Mouse (Mus musculus): ENCODE results near the gene Vmn1r90. TPM values are rescaled to one million over a fixed set of nuclear protein-coding genes. Genes with fewer than 3 reads are reported as not detected.

The Vmn1r90 gene
- polyA plus RNA-seq (2012) = not detected in 2 replicates

DNA sequence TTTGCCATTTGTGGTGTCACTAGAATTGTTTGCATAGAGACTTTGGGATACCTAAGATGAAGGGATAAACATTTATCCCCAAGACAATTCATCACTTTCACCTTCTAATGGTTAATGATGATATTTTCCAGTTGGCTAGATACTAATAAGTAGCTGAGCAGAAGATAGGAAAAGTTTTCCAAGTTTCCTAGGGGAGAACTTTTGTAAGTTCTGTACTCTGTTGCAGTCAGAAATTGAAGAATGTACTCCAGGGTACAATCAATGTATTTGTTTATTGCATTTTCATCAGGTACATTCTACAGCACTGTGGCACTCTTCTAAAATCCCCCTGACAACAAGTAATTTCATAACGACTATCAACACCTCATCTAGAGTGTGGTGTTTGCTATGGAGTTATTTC is at the start of gene Vmn1r90:
Gene Vmn1r90 (minus strand): TSS at position 101 of the 400 bp plus-strand sequence.

Other genes starting within 250 kb of the Vmn1r90 start
- 0.08 TPM in 1 of 2 replicates, not detected in the other for gene Obox8, start 229.9 kb downstream of the Vmn1r90 start, polyA plus RNA-seq (2012)
- 0.13 TPM in 1 of 2 replicates, not detected in the other for gene Sult2a8, start 116.7 kb downstream of the Vmn1r90 start, polyA plus RNA-seq (2012)
- not detected in 2 replicates for gene Sult2a7, start 69.3 kb downstream of the Vmn1r90 start, polyA plus RNA-seq (2012)
- not detected in 2 replicates for gene Obox7, start 96.0 kb upstream of the Vmn1r90 start, polyA plus RNA-seq (2012)